Mouse (Mus musculus) heart, postnatal 25 days (tissue): ENCODE results near the gene Gcnt4. TPM values are rescaled to one million over a fixed set of nuclear protein-coding genes. Genes with fewer than 3 reads are reported as not detected.
"Not testable (repeated sequence)": the region's sequence is repeated elsewhere in the genome, so short reads cannot be mapped to it uniquely, and the experiment has no call there.

Experiments
- DNase-seq: peaks from one replicate; pipeline ENCODE4 v3.0.0; 2022; ENCODE audit warnings: low spot score
- intact Hi-C: fragments of 180-260 bp; cut with DNase I; formaldehyde crosslinking; loops from one replicate; pipeline ENCODE4 v1.15.1; 2025
- total RNA-seq, 2 experiments: library from RNA; stranded (reverse); gene quantifications; 2 replicates each; pipeline ENCODE4 v1.2.3; 2021

Gene Gcnt4
- under 1 TPM; 0.10 to 0.11 TPM for total RNA-seq

DNA sequence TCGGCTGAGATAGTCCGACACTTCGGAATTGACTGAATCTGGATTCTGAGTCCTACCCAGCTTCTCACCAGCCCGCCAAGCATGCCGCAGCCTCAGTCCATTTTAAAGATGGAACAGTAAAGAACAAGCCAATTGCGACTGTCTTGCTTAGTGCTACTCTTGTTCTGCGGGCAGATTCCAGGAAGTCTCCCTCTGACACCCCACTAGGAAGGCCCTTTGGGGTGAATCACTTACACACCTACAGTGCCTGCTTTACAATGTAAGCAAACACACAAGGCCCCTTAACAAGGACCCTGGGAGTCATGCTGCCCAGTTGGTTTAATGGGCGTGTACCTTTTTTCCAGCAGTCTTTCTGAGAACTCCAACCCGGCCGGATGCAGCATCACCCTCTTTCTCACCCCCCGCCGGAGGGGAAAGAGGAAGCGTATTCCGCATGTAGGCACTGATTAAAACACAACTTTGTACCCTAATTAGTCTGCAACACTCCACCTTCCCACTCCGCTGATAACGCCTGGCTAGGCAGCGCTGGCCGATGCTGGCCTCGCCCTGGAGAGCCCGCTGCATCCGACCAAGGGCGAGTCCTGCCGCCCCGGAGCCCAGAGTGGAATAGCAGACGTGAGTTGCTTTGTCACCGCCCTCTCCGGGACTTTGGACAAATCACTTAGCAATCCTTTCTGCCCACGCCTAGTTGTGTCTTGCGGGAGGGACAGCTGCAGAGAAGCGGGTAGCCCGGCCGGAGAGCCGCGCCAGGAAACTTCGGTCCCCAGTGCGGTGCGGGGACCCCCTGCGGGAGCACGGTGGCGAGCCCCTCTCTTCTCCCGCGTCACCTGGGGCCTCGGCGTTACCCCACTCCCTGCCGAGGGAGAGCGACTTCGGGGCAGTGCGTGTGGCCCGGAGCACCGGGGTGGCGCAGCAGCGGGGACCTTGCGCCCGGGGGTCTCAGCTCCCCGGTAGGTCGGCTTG, at the start of gene Gcnt4:
Gcnt4 (plus strand) TSS at position 691 of the 963 bp plus-strand sequence.
- DNase-seq = peak; percentile 21
- intact Hi-C loops = no loop called here

DNA sequence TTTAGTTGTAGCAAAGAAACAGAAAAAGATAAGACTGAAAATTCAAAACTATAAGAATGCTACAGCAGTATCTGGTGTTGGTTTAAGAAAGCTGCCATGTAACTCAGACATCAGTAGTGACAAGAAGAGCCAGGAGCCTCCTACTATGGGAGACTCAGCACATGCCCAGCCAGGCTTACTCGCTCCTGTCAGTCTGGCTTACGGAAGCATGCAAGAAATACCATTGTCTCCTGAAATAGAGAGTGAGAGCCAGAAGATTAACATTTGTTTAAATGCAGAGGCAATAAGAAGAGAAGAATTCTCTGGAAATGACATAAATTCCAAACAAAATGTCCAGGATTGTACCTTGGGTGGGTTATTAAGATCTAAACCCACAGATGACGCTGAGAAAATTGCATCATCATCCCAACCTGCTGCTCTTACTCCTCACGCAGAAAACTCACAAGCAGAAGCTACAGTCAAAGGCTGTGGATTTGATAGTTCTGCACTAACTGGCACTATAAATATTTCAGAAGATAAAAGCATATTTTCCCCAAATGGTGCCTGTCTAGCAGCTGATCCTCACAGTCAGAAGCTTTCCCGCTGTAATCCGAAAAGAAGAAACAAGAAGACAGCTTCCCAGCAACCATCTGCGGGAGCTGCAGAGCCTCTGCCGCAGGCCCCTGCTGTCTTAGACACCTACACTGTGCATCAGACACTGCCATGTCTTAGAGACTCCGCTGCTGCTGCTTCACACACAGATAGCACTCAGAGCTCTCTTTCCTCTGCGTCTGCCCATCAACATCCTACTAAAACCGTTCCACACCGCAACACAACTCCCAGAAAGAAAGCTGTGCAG, 46.0 kb upstream of the Gcnt4 start:
- DNase-seq = no peak
- intact Hi-C loops = no loop called here

DNA sequence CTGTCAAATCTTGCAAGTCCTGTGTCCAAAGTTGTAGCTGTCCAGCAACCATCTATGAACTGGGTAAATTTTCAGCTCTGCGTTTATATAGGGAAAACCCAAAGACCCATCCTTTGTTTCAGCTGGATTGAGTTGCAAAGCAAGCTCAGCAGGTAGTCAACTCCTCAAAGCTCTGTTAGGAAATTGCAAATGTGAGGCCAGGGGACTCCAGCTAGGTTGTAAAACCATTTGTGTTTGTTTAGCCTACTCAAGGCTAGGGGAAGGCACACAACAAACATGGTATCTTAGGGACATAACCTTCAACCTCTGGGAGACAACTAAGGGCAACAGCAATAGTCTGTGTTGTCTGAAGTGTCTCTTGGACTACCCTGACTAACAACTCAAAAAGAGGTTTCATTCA, 40.0 kb upstream of the Gcnt4 start:
- intact Hi-C loops = no loop called here
- DNase-seq = no peak

DNA sequence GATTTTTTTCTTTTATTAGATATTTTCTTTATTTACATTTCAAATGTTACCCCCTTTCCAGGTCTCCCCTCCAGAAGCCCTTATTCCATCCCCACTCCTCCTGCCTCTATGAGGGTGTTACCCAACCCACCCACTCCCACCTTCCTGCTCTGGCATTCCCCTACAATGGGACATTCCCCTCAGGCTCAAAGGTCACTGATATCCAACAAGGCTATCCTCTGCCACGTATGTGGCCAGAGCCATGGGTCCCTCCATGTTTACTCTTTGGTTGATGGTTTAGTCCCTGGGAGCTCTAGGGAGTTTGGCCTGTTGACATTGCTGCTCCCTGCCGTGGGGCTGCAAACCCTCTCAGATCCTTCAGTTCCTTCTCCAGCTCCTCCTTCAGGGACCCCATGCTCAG, 34.5 kb upstream of the Gcnt4 start:
- no peak for DNase-seq
- intact Hi-C loops = no loop called here

DNA sequence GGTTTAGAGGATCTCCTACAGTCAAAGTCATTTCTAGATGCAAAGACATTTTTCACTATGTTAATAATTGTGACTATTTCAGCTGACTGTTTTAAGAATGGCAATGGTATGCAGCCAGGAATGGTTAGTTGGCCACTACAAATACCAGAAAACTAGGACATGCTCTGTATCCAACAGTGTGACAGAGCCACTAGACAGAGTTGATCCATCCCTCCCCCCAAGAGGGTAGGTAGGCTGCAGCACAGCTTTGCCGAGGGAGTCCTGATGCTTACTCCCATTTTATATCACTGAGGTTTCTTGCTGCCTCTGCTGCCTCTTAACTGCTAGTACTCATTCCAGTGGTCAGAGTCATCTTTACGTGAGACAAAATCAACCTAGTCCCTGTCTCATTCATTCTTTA, 29.3 kb upstream of the Gcnt4 start:
- intact Hi-C loops = no loop called here
- DNase-seq = no peak

DNA sequence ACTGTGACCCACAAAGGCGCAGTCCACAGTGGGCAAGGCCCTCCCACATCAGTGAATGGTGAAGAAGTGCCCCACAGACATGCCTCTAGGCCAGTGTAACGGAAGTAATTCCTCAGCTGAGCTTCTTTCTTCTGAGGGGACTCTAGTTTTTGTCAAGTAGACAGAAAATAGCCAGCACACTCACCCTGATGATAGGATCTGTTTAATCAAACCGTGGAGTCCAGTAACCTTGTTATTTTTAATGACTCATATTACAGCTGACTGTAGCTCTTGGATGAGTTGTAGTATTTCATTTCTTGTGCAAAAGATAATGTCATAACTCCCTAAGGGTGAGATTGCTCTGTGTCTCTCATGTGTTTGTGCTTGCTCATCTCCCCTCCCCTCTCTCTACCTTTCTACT, 17.8 kb upstream of the Gcnt4 start:
- intact Hi-C loops = no loop called here
- no peak for DNase-seq

DNA sequence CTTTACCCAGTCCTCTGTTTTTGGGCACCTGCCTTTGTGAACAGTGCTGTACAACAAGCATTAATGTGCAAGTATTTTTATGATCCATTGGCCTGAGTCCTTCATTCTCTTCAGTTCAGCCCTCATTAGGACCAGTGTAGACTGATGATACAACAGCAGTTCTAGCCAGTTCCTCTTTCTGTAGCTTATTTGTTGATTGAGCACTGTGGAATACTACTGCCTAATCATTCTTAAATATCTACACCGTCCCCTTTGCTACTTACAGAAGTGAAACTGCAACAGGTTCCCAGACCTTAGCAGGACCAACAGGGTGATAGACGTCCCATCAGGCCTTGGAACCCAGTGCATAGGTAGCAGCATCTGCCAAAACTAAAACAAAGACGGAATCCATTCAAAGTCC, 13.3 kb upstream of the Gcnt4 start:
- intact Hi-C loops = no loop called here
- no peak for DNase-seq

DNA sequence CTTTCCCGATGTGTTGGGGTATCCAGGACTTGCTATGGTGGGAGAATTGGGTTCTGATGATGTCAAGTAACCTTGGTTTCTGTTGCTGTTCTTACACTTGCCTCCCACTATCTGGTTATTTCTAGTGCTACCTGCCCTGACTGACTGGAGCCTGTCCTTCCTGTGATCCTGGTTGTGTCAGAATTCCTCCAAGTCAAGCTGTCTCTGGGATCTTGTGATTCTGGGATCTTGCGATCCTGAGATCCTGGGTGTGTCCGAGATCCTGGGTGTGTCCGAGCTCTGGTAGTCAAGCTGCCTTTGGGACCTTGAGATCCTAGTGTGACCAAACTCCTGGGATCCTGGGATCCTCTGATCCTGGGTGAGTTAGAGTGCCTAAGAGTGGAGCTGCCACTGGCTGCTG, 1.4 kb upstream of the Gcnt4 start:
- DNase-seq, intact Hi-C loops: not testable (repeated sequence)

DNA sequence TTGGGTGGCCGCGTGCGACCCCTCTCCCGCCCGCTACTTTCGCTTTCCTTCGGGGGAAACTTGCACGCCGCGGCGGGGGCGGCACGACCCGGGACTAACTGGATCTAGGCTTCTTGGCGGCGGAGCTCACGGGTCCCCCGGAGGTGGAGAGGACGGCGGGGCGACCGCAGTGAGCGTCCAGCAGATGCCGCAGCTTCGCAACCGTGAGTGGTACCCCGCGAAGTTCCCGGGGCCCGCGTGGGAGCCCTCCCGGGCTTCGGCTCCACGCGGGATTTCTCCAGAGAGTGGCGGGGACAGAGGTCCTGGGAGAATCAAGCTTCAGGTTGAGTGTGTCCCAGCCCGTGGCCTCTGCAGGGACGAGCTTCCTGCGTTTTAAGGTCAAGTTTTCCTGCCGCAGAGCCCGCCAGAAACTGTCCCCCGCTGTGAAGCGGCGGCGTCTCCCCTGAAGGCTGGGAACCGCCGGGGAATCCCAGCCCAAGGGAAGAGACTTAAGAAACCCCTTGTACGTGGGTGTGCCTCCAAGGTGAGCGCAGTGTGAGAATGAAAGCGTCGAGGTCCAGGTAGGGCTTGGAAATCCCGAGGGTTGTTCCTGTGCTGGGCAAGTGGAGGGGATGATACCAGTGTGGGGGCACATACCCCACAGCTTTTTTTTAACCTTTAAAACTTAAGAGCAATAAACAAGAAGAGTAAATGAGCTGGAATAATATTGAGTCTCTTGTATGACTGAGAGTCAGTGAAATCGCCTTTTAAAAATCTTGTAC, 676 bp downstream of the Gcnt4 start:
- peak; percentile 2 for DNase-seq
- intact Hi-C loops = no loop called here

DNA sequence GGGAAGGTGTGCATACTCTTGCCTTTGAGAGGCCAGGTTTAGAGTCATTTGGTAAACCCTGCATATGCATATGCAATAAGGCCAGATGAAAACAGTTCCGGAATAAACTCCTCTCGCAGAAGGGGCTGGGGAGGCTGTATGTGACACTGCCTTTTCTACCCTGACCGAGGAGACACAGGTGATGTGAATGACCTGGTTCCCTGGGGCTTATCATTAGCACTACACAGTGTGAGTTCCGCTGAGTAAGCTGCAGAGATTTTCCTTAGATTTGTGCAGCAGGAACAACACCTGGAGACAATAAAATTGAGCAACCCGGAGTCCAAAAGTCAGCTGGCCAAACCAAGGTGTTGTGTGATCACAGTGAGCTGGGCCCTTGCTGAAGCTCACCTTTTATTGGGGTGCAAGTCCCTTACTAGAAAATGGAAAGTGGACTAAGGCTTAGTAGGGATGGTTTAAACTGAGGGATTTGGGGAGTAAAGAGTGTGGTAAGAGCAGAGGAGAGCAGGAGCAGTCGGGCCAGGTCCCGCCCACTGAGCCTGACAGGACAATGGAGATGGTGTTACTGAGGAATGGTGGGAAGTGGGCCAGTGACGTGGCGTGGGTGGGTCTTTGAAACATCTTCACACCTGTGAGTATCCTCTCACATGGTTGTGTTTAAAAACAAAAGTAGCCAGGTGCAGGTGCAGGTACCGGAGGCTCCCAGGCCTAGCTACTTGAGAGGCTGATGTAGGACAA, 1.7 kb downstream of the Gcnt4 start:
- DNase-seq = no peak
- intact Hi-C loops = no loop called here

DNA sequence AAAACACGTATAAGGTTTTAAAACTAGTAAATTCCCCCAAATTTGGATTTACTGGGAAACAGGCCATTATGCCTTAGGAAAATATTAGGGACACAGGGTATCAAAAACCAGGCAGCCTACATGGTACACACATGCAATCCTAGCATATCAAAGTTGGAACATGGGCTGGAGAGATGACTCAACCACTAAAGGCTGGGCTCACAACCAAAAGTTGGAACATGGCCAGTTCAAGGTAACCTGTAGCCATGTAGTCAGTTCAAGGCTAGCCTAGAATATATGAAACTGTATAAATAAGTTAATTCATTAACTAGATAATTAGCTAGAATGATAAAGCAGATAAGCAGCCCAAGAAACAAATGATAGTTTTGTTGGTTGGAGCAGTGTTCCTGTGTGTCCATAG, 3.3 kb downstream of the Gcnt4 start:
- DNase-seq = no peak
- intact Hi-C loops = loop anchor here (1.0 kb wide), 1 partner anchor 7 kb away; no protein-coding TSS in a partner anchor

DNA sequence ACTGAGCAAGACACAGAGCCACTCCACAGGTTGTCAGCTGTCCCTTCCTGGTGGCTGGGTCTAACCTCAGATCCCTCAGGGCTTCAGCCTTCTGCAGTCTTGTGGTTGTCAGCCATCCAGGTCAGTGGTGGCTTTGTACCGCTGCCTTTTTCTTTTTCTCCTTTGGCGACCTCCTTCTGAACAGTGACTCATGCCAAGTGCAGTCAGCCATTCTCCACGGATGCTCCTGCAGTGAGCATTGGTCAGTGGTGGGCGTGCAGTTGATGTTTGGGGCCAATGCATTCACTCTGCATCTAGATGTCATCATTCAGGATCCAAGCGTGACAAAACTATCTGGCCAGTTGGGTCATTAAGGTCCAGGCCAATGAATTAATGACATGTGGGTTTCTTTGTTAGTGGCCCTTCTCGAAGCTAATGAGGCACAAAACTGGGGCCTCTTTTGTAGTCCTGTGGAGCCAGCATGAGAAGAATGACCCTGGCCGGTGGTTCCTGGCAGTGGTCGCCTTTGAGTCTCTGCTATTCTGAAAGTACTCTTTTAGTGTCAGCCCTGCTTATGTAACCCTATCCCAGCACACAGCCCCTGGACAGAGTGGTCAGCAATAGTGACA, 4.0 kb downstream of the Gcnt4 start:
- intact Hi-C loops = loop anchor here (1.0 kb wide), 1 partner anchor 8 kb away; no protein-coding TSS in a partner anchor
- DNase-seq = no peak

DNA sequence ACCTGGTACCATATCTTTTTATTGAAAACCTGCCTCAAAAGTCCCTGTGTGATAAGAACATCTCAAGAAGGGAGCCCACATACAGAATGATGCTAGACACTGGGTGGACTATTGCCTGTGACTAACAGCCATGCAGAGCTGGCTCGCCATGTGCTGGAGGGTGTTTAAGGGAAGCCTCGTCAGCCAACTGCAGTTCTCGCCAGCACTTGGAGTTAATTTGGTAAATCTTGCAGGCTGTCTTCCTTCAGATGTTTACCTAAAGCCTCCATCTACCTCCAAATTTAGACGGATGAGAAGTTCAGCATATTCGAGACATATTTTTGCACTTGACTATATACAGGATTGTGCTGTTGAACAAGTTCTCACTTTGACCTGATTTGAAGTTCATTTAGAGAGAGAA, 8.3 kb downstream of the Gcnt4 start:
- intact Hi-C loops = loop anchor here (10.0 kb wide), 1 partner anchor 1478 kb away; no protein-coding TSS in a partner anchor
- DNase-seq = no peak

DNA sequence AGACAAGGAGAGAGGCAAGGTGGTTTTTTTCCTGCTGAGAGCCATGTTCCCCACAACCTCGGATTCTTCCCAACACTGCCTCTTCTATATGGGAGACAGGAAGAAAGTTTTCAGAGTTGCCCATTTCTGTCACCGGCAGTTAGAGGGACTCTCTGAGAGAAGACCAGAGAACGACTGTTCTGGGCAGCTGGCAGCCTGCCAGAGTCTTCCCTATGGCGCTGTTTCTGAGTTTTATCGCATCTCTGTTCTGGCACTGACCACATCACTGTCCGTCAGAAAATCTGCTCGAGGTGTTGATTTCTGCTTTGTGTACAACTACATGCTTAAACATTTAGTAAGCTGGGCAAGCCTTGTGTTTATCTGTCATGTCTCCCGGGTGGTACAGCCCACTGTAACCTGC, 8.9 kb downstream of the Gcnt4 start:
- DNase-seq = no peak
- intact Hi-C loops = loop anchor here (10.0 kb wide), 1 partner anchor 1479 kb away; no protein-coding TSS in a partner anchor

DNA sequence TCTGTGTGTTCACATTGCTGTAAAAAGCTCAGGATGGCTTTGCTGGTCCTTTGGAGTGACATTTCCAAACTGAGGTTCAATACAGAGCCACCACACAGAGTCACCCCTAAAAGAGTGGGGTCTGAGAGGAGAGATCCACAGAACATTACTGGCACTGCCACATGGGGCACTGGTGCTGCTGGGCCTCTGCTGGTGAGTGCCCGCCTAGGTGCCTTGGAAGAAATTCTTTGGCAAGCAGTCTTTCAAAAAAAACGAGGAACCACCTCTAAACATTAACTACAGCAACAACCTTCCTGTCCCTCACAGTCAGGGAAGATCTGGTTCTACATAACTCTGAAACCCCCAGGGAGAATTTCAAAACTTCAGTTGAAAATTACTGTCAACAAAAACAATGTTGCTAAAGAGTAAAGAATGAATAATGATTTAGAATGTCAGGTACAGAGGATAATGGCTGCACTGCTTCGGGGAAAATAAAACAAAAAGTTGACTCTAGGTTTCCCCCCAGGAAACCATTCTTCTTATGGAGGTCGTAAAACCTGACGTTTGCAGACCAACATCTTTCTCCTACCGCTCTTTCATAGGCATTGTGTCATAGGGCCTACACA, 11.8 kb downstream of the Gcnt4 start:
- intact Hi-C loops = loop anchor here (10.0 kb wide), 1 partner anchor 1481 kb away; no protein-coding TSS in a partner anchor
- no peak for DNase-seq

DNA sequence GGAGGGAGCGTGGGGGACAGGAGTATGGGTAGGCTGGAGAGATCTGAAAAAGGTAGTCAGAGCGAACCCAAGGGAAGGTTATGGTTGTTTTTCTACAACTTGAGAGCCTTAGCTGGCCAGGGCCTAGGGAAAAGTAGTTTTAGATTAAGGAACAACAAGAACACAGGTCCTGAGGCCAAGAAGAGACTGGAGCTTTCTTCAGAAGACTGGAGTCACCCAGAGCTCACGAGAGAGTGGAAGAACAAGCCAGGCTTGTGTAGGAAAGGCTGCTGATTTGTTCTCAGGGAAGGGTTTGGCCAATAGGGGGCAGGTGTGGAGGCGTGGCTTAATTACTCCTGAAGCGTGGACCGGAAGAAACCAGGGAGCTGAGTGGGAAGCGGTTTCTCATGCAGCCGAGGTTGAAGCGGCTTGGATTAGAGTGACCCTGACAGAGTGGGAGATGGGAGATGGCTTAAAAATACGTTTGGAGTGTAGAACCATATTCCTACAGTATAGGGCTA, 12.6 kb downstream of the Gcnt4 start:
- intact Hi-C loops = loop anchor here (10.0 kb wide), 1 partner anchor 1482 kb away; no protein-coding TSS in a partner anchor
- no peak for DNase-seq

DNA sequence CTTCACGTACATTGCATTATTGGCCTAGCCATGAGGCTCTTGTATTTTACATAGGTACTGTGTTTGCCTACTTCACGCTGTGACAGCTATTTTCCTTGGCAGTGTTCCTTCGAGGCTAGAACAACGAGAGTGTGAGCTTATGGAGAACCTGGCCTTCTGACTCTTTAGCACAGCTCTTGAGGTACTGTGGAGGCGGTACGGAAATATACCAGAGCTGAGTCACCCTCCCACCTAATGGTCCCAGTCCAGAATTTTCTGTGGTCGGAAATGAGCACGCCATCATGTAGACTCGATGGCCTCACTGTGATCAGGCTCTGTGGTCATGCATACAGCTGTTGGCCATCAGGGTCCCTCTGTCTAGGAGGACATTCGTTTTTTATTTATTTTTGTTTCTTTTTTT, 15.2 kb downstream of the Gcnt4 start:
- intact Hi-C loops = loop anchor here (10.0 kb wide), 1 partner anchor 1485 kb away; no protein-coding TSS in a partner anchor
- no peak for DNase-seq

DNA sequence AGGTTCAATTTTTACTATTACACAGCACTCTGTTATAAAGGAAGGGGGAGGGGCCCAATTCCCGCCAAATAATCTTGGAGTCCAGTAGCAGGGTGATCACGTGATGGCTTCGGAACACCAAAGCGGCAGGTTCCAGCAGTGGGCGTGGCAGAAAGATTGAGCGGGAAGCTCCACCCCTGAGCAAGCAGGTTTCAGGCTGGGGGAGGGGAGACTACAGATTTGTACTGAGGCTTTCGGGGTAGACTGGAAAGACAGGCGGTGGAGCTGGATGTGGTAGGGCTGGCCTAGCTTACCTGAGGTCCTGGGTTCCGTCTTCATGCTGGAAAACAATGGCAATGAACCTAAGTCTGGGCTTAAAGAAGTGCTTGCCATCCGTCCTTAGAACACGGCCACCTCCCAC, 17.0 kb downstream of the Gcnt4 start:
- intact Hi-C loops = not testable (repeated sequence)

More for the DNA sequence above, 17.0 kb downstream of the Gcnt4 start:
- DNase-seq = not testable (repeated sequence)
